Mouse (Mus musculus) forelimb bud, embryonic 11.5 days (tissue): ENCODE results near the gene Itgb8.

ENCODE experiments used
- DNase-seq: peaks from one replicate; pipeline ENCODE4 v3.0.0-alpha.2; 2012; ENCODE audit warnings: low read depth, low spot score

Itgb8 gene

DNA sequence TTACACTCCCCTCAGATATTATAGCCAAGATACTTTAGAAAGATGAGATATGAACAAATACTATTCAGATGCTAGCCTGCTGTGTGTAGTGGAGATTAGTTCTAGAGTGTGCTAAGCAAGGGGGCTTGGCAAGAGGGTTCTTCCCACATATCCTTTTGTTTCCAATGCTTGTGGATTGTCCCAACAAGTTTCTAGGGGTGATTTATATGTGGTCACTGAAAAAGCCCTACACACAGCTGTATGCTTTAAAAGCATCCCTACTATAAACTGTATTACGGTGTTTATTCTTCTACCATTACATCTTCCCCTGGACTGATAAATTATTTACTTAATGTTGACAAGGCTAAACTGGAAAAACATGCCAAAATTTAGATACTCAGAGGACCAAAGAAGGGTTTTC lies 92.6 kb downstream of the Itgb8 start:
- no peak for DNase-seq

GRCm38 (mm10) chr12:119137946-119138345 lies 100.7 kb downstream of the Itgb8 start:
- no peak for DNase-seq

GRCm38 (mm10) chr12:119113522-119114135 lies 125.0 kb downstream of the Itgb8 start:
- DNase-seq: no peak

DNA sequence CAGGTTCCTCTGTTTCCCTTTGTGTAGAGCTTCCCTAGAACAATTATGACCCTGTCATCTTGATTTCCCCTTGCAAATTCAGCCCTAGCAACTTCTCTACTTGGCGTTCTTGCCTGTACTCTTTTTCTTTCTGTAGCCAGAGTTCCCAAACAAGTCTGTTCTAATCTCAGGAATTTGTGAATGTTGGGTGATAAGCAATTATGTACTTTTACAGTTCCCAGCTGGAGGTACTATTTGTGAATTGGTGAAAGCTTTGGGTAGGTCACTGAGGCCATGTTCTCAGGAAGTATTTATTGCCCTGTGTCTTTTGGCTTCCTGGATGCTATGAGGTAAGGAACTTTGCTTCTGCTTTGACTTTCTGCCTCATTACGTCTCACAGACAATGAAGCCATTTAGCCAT lies 128.5 kb downstream of the Itgb8 start:
- DNase-seq: no peak
